17 mouse cellular contexts compared by ENCODE assay signal in the genomic region with DNA sequence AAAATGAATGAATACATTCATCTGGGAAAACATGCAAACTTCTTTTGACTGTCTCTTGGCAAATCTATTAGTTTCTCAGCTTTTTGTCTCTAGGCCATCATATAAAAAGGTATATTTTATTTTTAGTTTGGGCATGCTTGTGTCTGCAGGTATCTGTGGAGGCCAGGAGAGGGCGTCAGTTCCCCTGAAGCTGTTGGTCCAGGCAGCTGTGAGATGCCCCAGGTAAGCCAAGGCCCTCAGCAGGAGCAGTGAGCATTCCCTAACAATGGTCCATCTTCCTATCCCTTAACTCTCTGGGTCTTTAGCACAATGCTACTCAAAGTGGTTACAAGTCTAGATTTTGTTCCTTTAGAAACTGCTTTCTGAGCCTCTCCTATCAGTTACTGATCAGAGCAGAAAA.
A peak's percentile ranks its signal among the peaks of the same experiment; 100 is the strongest.
DNase-seq lines count a peak whose midpoint lies in the region; ATAC-seq and TF ChIP-seq lines count a peak whose summit lies in the region.
"Had no signal": no experiment of that assay in that cellular context is flagged by ENCODE, and none has a peak within 500 bp of the region (broad histone marks: within the 10 kb centered on the region; RNA-seq: fewer than 3 reads in every experiment).

No protein-coding gene starts in this region.

- WGBS in kidney, postnatal 0 days: 72% methylated on average over 1 of the region's 1 CpGs

- no peaks in the 10 kb centered on the region for H3K4me1 ChIP-seq in kidney, postnatal 0 days (replicated peaks; ENCODE audit: insufficient read depth, low read length)
- H3K4me1 ChIP-seq in E14TG2a.4 (replicated peaks; ENCODE audit: low read depth, low read length): peaks cover 17% of the 10 kb centered on the region
- H3K4me1 ChIP-seq in ES-Bruce4 (ENCODE audit: control insufficient read depth, insufficient read depth, low read length): peaks cover 2% of the 10 kb centered on the region
- H3K4me1 ChIP-seq: heart, embryonic 12.5 days had no signal

- TF ChIP-seq EP300 in ES-Bruce4 (IDR thresholded peaks at IDR 0.05; ENCODE audit: insufficient read depth, low read depth, low read length): no peak

- no peak for ATAC-seq in kidney, postnatal 0 days (replicated peaks; ENCODE audit: low FRiP score, low read depth)
- ATAC-seq: forebrain, embryonic 13.5 days; forebrain, postnatal 0 days; hindbrain, embryonic 16.5 days had no signal

- H3K4me3 ChIP-seq in kidney, postnatal 0 days (replicated peaks; ENCODE audit: low read depth, low read length): no peak overlapping the region
- H3K4me3 ChIP-seq in E14TG2a.4 (replicated peaks; ENCODE audit: low read length) (no peak overlapping the region), ES-Bruce4 (ENCODE audit: low read depth, low read length) (no peak overlapping the region)
- H3K4me3 ChIP-seq: embryonic facial prominence, embryonic 10.5 days; forebrain, embryonic 13.5 days; heart, embryonic 12.5 days had no signal

- H3K9me3 ChIP-seq in kidney, postnatal 0 days (replicated peaks; ENCODE audit: low read length): no peaks in the 10 kb centered on the region
- H3K9me3 ChIP-seq in E14TG2a.4 (ENCODE audit: low read length) (no peaks in the 10 kb centered on the region), ES-Bruce4 (replicated peaks; ENCODE audit: control insufficient read depth, insufficient read depth, low read length, poor library complexity, severe bottlenecking) (no peaks in the 10 kb centered on the region)
- H3K9me3 ChIP-seq: embryonic facial prominence, embryonic 10.5 days; forebrain, embryonic 13.5 days; heart, embryonic 12.5 days had no signal

- no peak overlapping the region for H3K9ac ChIP-seq in kidney, postnatal 0 days (ENCODE audit: low read depth, low read length)
- no peak overlapping the region for H3K9ac ChIP-seq in ES-Bruce4 (ENCODE audit: low read depth, poor library complexity, severe bottlenecking)
- H3K9ac ChIP-seq: forebrain, embryonic 13.5 days; forebrain, postnatal 0 days; heart, embryonic 12.5 days had no signal

- no peaks in the 10 kb centered on the region for H3K27me3 ChIP-seq in kidney, postnatal 0 days (ENCODE audit: insufficient read depth, low read length)
- H3K27me3 ChIP-seq in E14TG2a.4 (ENCODE audit: insufficient read depth, low read length) (no peaks in the 10 kb centered on the region), ES-Bruce4 (ENCODE audit: control insufficient read depth, insufficient read depth, low read length, poor library complexity, severe bottlenecking) (no peaks in the 10 kb centered on the region)
- H3K27me3 ChIP-seq: forebrain, embryonic 13.5 days; heart, embryonic 12.5 days had no signal

- H3K4me2 ChIP-seq in kidney, postnatal 0 days (ENCODE audit: low read length): no peak overlapping the region
- H3K4me2 ChIP-seq: forebrain, embryonic 13.5 days; heart, embryonic 12.5 days had no signal

- no peak for DNase-seq in kidney, postnatal 0 days (ENCODE audit: low spot score)
- DNase-seq in kidney, postnatal 25 days: no peak
- DNase-seq in ZHBTc4 (ENCODE audit: low read depth, low spot score): peak; percentile 55
- no peak for DNase-seq in lung, postnatal 36 days
- no peak for DNase-seq in right cerebral cortex, postnatal 4 days
- no peak for DNase-seq in layer of hippocampus, adult 18-20 months (ENCODE audit: low spot score in 2 of 2)
- DNase-seq: adrenal gland, postnatal 14 days; cerebellum, adult 2 months; cerebellum, postnatal 10 days; forebrain, postnatal 0 days; gastrocnemius, postnatal 14 days had no signal

- H3K27ac ChIP-seq in kidney, postnatal 0 days: no peak overlapping the region
- H3K27ac ChIP-seq in ES-Bruce4 (ENCODE audit: insufficient read depth, low read length): no peak overlapping the region
- H3K27ac ChIP-seq: embryonic facial prominence, embryonic 10.5 days; forebrain, embryonic 13.5 days had no signal

- 0 out of 2 replicates have a peak, but pooled peaks have one; percentile 5 for TF ChIP-seq CTCF in kidney, postnatal 0 days (IDR thresholded peaks at IDR 0.05; ENCODE audit: low read depth)
- TF ChIP-seq CTCF in E14TG2a.4 (conservative IDR thresholded peaks at IDR 0.05; ENCODE audit: low read length): peak; percentile 34
- peak; percentile 50 for TF ChIP-seq CTCF in ES-Bruce4 (IDR thresholded peaks at IDR 0.05; ENCODE audit: low read depth, low read length)

- no peak for TF ChIP-seq POLR2A in ES-Bruce4 (IDR thresholded peaks at IDR 0.05; ENCODE audit: insufficient read depth, low read length)

- H3K36me3 ChIP-seq in kidney, postnatal 0 days (ENCODE audit: insufficient read depth, low read length): no peaks in the 10 kb centered on the region
- H3K36me3 ChIP-seq in E14TG2a.4 (ENCODE audit: insufficient read depth, low read length) (no peaks in the 10 kb centered on the region), ES-Bruce4 (ENCODE audit: control insufficient read depth, insufficient read depth, low read length, poor library complexity, severe bottlenecking) (no peaks in the 10 kb centered on the region)
- H3K36me3 ChIP-seq: embryonic facial prominence, embryonic 10.5 days; heart, embryonic 12.5 days had no signal
